Mouse (Mus musculus) intestine, embryonic 14.5 days (tissue): Measurements from ENCODE around the gene Slco1a5. TPM values are rescaled to one million over a fixed set of nuclear protein-coding genes. Genes with fewer than 3 reads are reported as not detected.
"Not testable (repeated sequence)": the region's sequence is repeated elsewhere in the genome, so short reads cannot be mapped to it uniquely, and the experiment has no call there.

ENCODE experiments used
- ATAC-seq: fragments of 200-750 bp; cut with Nextera tagmentation; replicated peaks from 2 replicates; pipeline ENCODE4 v1.8.0; 2017; ENCODE audit warnings: low read depth, moderate number of reproducible peaks, moderate TSS enrichment, moderate library complexity; ENCODE audit not compliant: low FRiP score, low TSS enrichment
- DNase-seq: peaks from one replicate; pipeline ENCODE4 v3.0.0-alpha.2; 2018; ENCODE audit warnings: low spot score
- H3K27ac ChIP-seq: fragments of 300-500 bp; sonication (generic); 2 replicates; pipeline ENCODE4 v1.5.1; 2014; ENCODE audit warnings: low read depth, mild to moderate bottlenecking, control low read depth
- H3K27me3 ChIP-seq: fragments of 300-500 bp; sonication (generic); replicated peaks from 2 replicates; pipeline ENCODE4 v1.6.1; 2014; ENCODE audit warnings: low read length, control low read depth; ENCODE audit not compliant: control insufficient read depth, insufficient read depth
- H3K36me3 ChIP-seq: fragments of 300-500 bp; sonication (generic); 2 replicates; pipeline ENCODE4 v1.6.1; 2014; ENCODE audit warnings: low read length, control low read depth; ENCODE audit not compliant: control insufficient read depth, insufficient read depth
- H3K4me1 ChIP-seq: fragments of 300-500 bp; sonication (generic); replicated peaks from 2 replicates; pipeline ENCODE4 v1.6.1; 2014; ENCODE audit warnings: low read length, control low read depth, mixed read lengths; ENCODE audit not compliant: control insufficient read depth, insufficient read depth
- H3K4me2 ChIP-seq: fragments of 300-500 bp; sonication (generic); 2 replicates; pipeline ENCODE4 v1.6.1; 2014; ENCODE audit warnings: low read length
- H3K4me3 ChIP-seq: fragments of 300-500 bp; sonication (generic); 2 replicates; pipeline ENCODE4 v1.5.1; 2014; ENCODE audit warnings: low read depth, low read length, control low read depth, mixed read lengths
- H3K9ac ChIP-seq: fragments of 300-500 bp; sonication (generic); 2 replicates; pipeline ENCODE4 v1.6.1; 2014; ENCODE audit warnings: mild to moderate bottlenecking, low read length
- H3K9me3 ChIP-seq: fragments of 300-500 bp; sonication (generic); 2 replicates; pipeline ENCODE4 v1.6.1; 2016; ENCODE audit warnings: low read length, control low read depth; ENCODE audit not compliant: control insufficient read depth
- WGBS: fragments of 180-500 bp; shearing (Covaris S2); extraction: QIAGEN DNeasy Blood & Tissue Kit; methylation state at CpG from one replicate; pipeline ENCODE4 v1.1.7; 2014; 5-methylcytosine and 5-hydroxymethylcytosine counted together
- polyA plus RNA-seq: library from polyadenylated mRNA; unstranded; fragments of >200 nt; fragmentation: Nextera tagmentation; extraction: Ambion mirVana; gene quantifications from 2 replicates; pipeline ENCODE4 v1.2.1, GENCODE M21; 2014

Slco1a5 gene
- polyA plus RNA-seq, 1 experiment from 2014 or later: not detected

- Histone ChIP-seq H3K4me3 (no peak overlapping the region), H3K4me2 (no peak overlapping the region), H3K9me3 (no peaks in the 10 kb centered on the region), H3K9ac (no peak overlapping the region), H3K27ac (no peak overlapping the region), H3K36me3 (no peaks in the 10 kb centered on the region), H3K27me3 (no peaks in the 10 kb centered on the region), H3K4me1 (0 out of 2 replicates have a peak, but pooled peaks cover 5% of the 10 kb centered on the region)
- 74% methylated on average over 3 of the region's 3 CpGs for WGBS
- ATAC-seq (no peak), DNase-seq (no peak)
Observed at GRCm38 (mm10) chr6:142326598-142326997, 3.8 kb upstream of the Slco1a5 start.

DNA sequence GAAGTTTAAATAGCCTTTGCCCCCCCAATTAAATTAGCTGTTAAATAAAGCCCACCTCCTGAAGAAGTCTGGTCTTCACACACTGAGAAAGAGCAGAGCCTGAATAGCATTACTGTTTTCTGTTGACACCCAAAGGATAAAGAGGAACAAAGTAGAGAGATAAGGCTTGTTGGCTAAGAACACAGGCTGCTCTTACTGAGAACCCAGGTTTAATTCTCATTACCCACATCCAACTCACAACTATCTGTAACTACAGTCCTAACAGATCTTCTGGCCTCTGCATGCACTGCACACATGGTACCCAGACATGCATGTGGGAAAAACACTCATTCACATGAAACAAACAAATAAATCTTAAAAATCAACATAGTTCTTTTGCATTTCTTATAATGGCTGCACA lies 5.7 kb downstream of the Slco1a5 start:
- Histone ChIP-seq H3K9ac (no peak overlapping the region), H3K36me3 (no peaks in the 10 kb centered on the region), H3K27ac (no peak overlapping the region), H3K27me3 (no peaks in the 10 kb centered on the region), H3K4me3 (no peak overlapping the region), H3K9me3 (no peaks in the 10 kb centered on the region), H3K4me2 (no peak overlapping the region), H3K4me1 (no peaks in the 10 kb centered on the region)
- DNase-seq (no peak), ATAC-seq (no peak)

- WGBS: 83% methylated on average over 5 of the region's 5 CpGs
- Histone ChIP-seq H3K27ac (no peak overlapping the region), H3K4me2 (no peak overlapping the region), H3K9ac (no peak overlapping the region), H3K4me3 (no peak overlapping the region), H3K36me3 (no peaks in the 10 kb centered on the region), H3K4me1 (no peaks in the 10 kb centered on the region), H3K27me3 (no peaks in the 10 kb centered on the region), H3K9me3 (peaks cover 5% of the 10 kb centered on the region; the same call in 1 of the 2 replicates)
- ATAC-seq: no peak
- no peak for DNase-seq
Observed at GRCm38 (mm10) chr6:142314285-142314684, 8.5 kb downstream of the Slco1a5 start.

GRCm38 (mm10) chr6:142305076-142305475 lies 17.7 kb downstream of the Slco1a5 start:
- no peaks in the 10 kb centered on the region for H3K27me3 ChIP-seq
- no peak overlapping the region for H3K4me2 ChIP-seq
- peaks cover 5% of the 10 kb centered on the region; the same call in 1 of the 2 replicates for H3K9me3 ChIP-seq
- H3K36me3 ChIP-seq: no peaks in the 10 kb centered on the region
- no peak for DNase-seq
- no peak overlapping the region for H3K4me3 ChIP-seq
- H3K27ac ChIP-seq: no peak overlapping the region
- no peak overlapping the region for H3K9ac ChIP-seq
- H3K4me1 ChIP-seq: no peaks in the 10 kb centered on the region
- ATAC-seq: no peak

GRCm38 (mm10) chr6:142298098-142298497 lies 24.7 kb downstream of the Slco1a5 start, which contains the start of gene Iapp:
Gene Iapp (plus strand): TSS chr6:142298423.
- Histone ChIP-seq H3K36me3 (no peaks in the 10 kb centered on the region), H3K9ac (no peak within 1 kb of the TSS), H3K4me1 (no peaks in the 10 kb centered on the region), H3K27me3 (no peaks in the 10 kb centered on the region), H3K27ac (no peak within 1 kb of the TSS), H3K4me3 (no peak within 1 kb of the TSS), H3K9me3 (no peaks in the 10 kb centered on the region), H3K4me2 (no peak within 1 kb of the TSS)
- no peak for DNase-seq
- no peak for ATAC-seq
- WGBS: 56% methylated on average over 4 of the region's 4 CpGs

DNA sequence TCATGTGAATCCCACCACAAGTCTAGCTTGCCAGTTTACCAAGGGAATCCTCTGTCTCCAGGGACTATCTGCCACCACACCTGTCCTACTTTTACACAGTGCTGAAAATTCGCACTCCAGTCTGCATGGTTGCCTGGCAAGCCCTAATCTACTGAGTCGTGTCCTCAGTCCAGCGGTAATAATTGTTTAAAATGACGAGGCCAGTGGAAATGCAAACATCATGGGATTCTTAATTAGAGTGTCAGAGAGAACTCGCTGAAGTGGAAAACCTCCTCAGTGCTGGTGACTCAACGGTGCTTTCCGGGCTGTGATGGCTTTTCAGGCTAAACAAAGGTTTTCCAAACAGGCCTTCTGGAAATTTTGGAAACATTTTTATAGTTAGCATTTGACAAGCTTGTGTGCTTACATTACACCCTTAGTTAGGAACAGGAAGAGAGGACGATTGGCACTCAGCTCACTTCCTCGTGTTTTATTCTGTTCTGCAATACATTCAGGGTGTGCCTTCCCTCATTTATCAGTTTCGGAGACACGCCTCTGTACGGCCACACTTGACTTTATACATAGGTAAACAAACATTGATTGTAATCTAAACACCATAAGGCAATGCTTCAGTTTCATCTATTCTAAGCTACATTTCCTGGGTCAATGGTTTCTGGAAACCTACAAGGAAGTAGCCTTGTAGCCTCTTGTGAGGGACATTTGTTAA lies 33.2 kb downstream of the Slco1a5 start:
- ATAC-seq: no peak
- no peaks in the 10 kb centered on the region for H3K4me1 ChIP-seq
- no peak overlapping the region for H3K4me2 ChIP-seq
- no peaks in the 10 kb centered on the region for H3K36me3 ChIP-seq
- DNase-seq: no peak
- no peak overlapping the region for H3K4me3 ChIP-seq
- WGBS: 67% methylated on average over 12 of the region's 12 CpGs
- no peak overlapping the region for H3K27ac ChIP-seq
- H3K9ac ChIP-seq: no peak overlapping the region
- no peaks in the 10 kb centered on the region for H3K9me3 ChIP-seq
- no peaks in the 10 kb centered on the region for H3K27me3 ChIP-seq

- Histone ChIP-seq H3K4me1 (no peaks in the 10 kb centered on the region), H3K9me3 (no peaks in the 10 kb centered on the region), H3K9ac (no peak overlapping the region), H3K27ac (no peak overlapping the region), H3K4me3 (no peak overlapping the region), H3K36me3 (no peaks in the 10 kb centered on the region), H3K4me2 (no peak overlapping the region), H3K27me3 (no peaks in the 10 kb centered on the region)
- WGBS: 6% methylated on average over 4 of the region's 4 CpGs
- DNase-seq: no peak
- ATAC-seq: no peak
Observed at GRCm38 (mm10) chr6:142275721-142276442, 46.9 kb downstream of the Slco1a5 start.

DNA sequence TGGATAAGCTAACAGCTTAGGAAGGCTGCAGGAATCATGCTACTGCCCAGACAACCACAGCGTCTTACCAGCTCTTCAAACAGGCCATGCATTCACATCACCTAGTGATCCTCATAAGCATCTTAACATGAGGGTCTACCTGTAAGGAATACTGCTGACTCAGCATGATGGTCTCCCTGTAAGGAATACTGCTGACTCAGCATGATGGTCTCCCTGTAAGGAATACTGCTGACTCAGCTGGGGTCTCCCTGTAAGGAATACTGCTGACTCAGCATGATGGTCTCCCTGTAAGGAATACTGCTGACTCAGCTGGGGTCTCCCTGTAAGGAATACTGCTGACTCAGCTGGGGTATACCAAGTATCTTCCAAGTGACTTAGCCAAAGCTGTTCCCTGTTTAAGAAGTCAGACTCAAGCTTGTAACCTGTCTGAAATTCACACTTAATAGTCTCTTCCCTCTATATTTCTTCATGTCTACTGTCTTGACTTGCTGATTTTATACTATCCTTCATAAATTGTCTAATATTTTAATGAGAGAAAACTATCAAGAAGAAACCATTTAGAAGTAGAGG lies 72.0 kb downstream of the Slco1a5 start:
- H3K4me3 ChIP-seq, H3K27me3 ChIP-seq, H3K36me3 ChIP-seq, H3K27ac ChIP-seq, ATAC-seq, H3K9ac ChIP-seq, H3K9me3 ChIP-seq, H3K4me1 ChIP-seq, H3K4me2 ChIP-seq, DNase-seq: not testable (repeated sequence)
- 91% methylated on average over 1 of the region's 1 CpGs for WGBS
